Comparison of ENCODE assay signal across 25 mouse cellular contexts in the genomic region with DNA sequence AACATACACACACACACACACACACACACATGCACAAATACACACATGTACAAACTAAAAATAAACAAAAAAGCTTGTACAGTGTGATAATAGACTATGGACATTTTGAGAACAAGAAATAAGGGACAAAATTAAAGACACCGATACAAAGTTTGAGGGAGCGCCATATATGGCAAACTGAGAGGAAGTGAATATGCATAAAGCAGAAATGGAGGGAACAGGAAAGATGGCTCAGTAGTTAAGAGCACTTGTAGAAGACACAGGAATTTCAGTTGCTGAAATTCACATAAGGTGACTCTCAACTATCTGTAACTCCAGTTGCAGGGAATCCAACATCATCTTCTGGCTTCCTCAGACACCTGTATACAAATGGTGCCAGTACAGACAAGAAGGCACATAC.
DNase-seq lines count a peak whose midpoint lies in the region; ATAC-seq lines count a peak whose summit lies in the region.
"Had no signal": no experiment of that assay in that cellular context is flagged by ENCODE, and none has a peak within 500 bp of the region (broad histone marks: within the 10 kb centered on the region; RNA-seq: fewer than 3 reads in every experiment).

No protein-coding gene starts in this region.

- H3K27me3 ChIP-seq in splenic B cell, adult 2 months (ENCODE audit: control insufficient read depth, insufficient read depth, low read length, poor library complexity, severe bottlenecking) = no peaks in the 10 kb centered on the region
- H3K27me3 ChIP-seq: CH12.LX; embryonic facial prominence, embryonic 13.5 days; embryonic facial prominence, embryonic 15.5 days; forebrain, embryonic 12.5 days; Patski had no signal

- no peaks in the 10 kb centered on the region for H3K36me3 ChIP-seq in splenic B cell, adult 2 months (ENCODE audit: control insufficient read depth, insufficient read depth, low read length, poor library complexity, severe bottlenecking)
- H3K36me3 ChIP-seq: embryonic facial prominence, embryonic 13.5 days; embryonic facial prominence, embryonic 15.5 days; forebrain, embryonic 10.5 days; forebrain, embryonic 12.5 days; G1E had no signal

- 0 out of 2 replicates have a peak, but pooled peaks have one; percentile 65 for ATAC-seq in common myeloid progenitor, adult 5-6 weeks (replicated peaks; ENCODE audit: low read depth, poor library complexity, severe bottlenecking)
- peak; percentile 59 for ATAC-seq in megakaryocyte, adult 5-6 weeks (ENCODE audit: poor library complexity, severe bottlenecking)
- ATAC-seq: CD4-positive, CD25-positive, alpha-beta regulatory T cell, adult 4 months; forebrain, embryonic 14.5 days; forebrain, embryonic 16.5 days; Patski had no signal

- DNase-seq in splenic B cell, adult 2 months (ENCODE audit: low read depth, low spot score) = peak; percentile 1
- no peak for DNase-seq in adrenal gland, postnatal 25 days
- DNase-seq in lung, postnatal 4 days = no peak
- DNase-seq: adrenal gland, adult 2 months; adrenal gland, postnatal 10 days; adrenal gland, postnatal 36 days; B cell, adult 2 months; cerebellum, adult 11-12 months; cerebellum, adult 2 months; cerebellum, adult 9-10 months; cerebellum, postnatal 10 days; cerebellum, postnatal 25 days; embryo, embryonic 11 days had no signal
